In the genomic region with DNA sequence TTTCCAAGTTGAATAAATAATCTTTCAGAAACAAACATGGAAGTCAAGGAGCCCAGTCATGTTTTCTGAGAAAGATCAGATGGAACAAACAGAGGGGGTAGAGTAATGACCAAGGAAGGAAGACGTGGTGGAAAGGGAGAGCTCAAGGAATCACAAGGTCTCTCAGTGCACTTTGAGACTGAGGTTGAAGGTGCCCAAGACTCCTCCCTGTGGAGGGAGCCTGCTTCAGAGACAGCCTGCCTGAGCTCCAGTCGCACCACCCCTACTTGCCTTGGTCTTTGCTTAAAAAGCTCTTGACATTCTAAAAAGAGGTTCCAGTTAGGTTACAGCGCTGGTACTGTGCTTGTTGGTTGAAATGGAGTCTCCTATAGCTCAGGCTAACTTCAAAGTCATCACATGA, we compare ENCODE assay signal across 28 mouse cellular contexts.
DNase-seq lines count a peak whose midpoint lies in the region; ATAC-seq and TF ChIP-seq lines count a peak whose summit lies in the region.
"Had no signal": no experiment of that assay in that cellular context is flagged by ENCODE, and none has a peak within 500 bp of the region (broad histone marks: within the 10 kb centered on the region; RNA-seq: fewer than 3 reads in every experiment).

No protein-coding gene starts in this region.

- no peaks in the 10 kb centered on the region for H3K27me3 ChIP-seq in intestine, embryonic 16.5 days (replicated peaks; ENCODE audit: control insufficient read depth, insufficient read depth, low read length)
- H3K27me3 ChIP-seq in intestine, embryonic 15.5 days (replicated peaks): no peaks in the 10 kb centered on the region
- H3K27me3 ChIP-seq in liver, adult 2 months (ENCODE audit: control insufficient read depth, insufficient read depth, low read length): no peaks in the 10 kb centered on the region
- H3K27me3 ChIP-seq in liver, embryonic 11.5 days (replicated peaks; ENCODE audit: control insufficient read depth, insufficient read depth, low read length): no peaks in the 10 kb centered on the region
- no peaks in the 10 kb centered on the region for H3K27me3 ChIP-seq in stomach, postnatal 0 days (ENCODE audit: control insufficient read depth, insufficient read depth, low read length)
- H3K27me3 ChIP-seq: CH12.LX; embryonic facial prominence, embryonic 12.5 days; embryonic facial prominence, embryonic 15.5 days; heart, embryonic 13.5 days; hindbrain, embryonic 13.5 days; Patski had no signal

- no peak overlapping the region for H3K4me3 ChIP-seq in intestine, embryonic 16.5 days (ENCODE audit: low read length)
- no peak overlapping the region for H3K4me3 ChIP-seq in intestine, embryonic 15.5 days (replicated peaks)
- H3K4me3 ChIP-seq in liver, adult 2 months (ENCODE audit: insufficient read depth, low read depth, low read length): no peak overlapping the region
- H3K4me3 ChIP-seq in liver, embryonic 11.5 days (ENCODE audit: low read depth, low read length): no peak overlapping the region
- no peak overlapping the region for H3K4me3 ChIP-seq in brown adipose tissue, adult 24 weeks (ENCODE audit: insufficient read depth, low read depth, low read length)
- no peak overlapping the region for H3K4me3 ChIP-seq in stomach, postnatal 0 days (ENCODE audit: low read depth, low read length)
- H3K4me3 ChIP-seq: embryonic facial prominence, embryonic 12.5 days; embryonic facial prominence, embryonic 15.5 days; heart, adult 2 months; heart, embryonic 10.5 days; heart, embryonic 13.5 days; hindbrain, embryonic 10.5 days; hindbrain, embryonic 13.5 days had no signal

- H3K9me3 ChIP-seq in intestine, embryonic 16.5 days (ENCODE audit: control insufficient read depth, low read length): no peaks in the 10 kb centered on the region
- H3K9me3 ChIP-seq in intestine, embryonic 15.5 days: no peaks in the 10 kb centered on the region
- H3K9me3 ChIP-seq in liver, embryonic 11.5 days (ENCODE audit: control insufficient read depth, low read length): no peaks in the 10 kb centered on the region
- no peaks in the 10 kb centered on the region for H3K9me3 ChIP-seq in stomach, postnatal 0 days (ENCODE audit: control insufficient read depth, low read length)
- H3K9me3 ChIP-seq: embryonic facial prominence, embryonic 12.5 days; embryonic facial prominence, embryonic 15.5 days; G1E; heart, embryonic 10.5 days; heart, embryonic 13.5 days; hindbrain, embryonic 10.5 days; hindbrain, embryonic 13.5 days had no signal

- no peaks in the 10 kb centered on the region for H3K79me2 ChIP-seq in liver, adult 2 months (ENCODE audit: control insufficient read depth, insufficient read depth, low read length)

- ATAC-seq in intestine, embryonic 16.5 days: peak; percentile 47; the same call in 1 of the 2 replicates
- no peak for ATAC-seq in intestine, embryonic 15.5 days
- ATAC-seq in liver, embryonic 11.5 days (replicated peaks; ENCODE audit: low FRiP score): no peak
- peak; percentile 39; the same call in 1 of the 2 replicates for ATAC-seq in stomach, postnatal 0 days (ENCODE audit: low FRiP score, low TSS enrichment)
- ATAC-seq: forebrain, embryonic 14.5 days; forebrain, postnatal 0 days; hindbrain, embryonic 16.5 days; Patski had no signal

- no peak for TF ChIP-seq EP300 in stomach, postnatal 0 days (optimal IDR thresholded peaks at IDR 0.05)

- H3K27ac ChIP-seq in intestine, embryonic 16.5 days (ENCODE audit: low read length): no peak overlapping the region
- H3K27ac ChIP-seq in intestine, embryonic 15.5 days: no peak overlapping the region
- 0 out of 2 replicates have a peak overlapping the region, but pooled peaks have one; percentile 3 for H3K27ac ChIP-seq in liver, adult 2 months (replicated peaks; ENCODE audit: insufficient read depth, low read depth, low read length)
- no peak overlapping the region for H3K27ac ChIP-seq in liver, embryonic 11.5 days (ENCODE audit: low read depth, low read length)
- H3K27ac ChIP-seq in brown adipose tissue, adult 24 weeks (replicated peaks; ENCODE audit: low read depth, low read length): peak overlapping the region; percentile 84
- no peak overlapping the region for H3K27ac ChIP-seq in stomach, postnatal 0 days (replicated peaks)
- H3K27ac ChIP-seq: embryonic facial prominence, embryonic 12.5 days; embryonic facial prominence, embryonic 15.5 days; heart, adult 2 months; heart, embryonic 13.5 days; hindbrain, embryonic 10.5 days; hindbrain, embryonic 13.5 days had no signal

- H3K4me2 ChIP-seq in intestine, embryonic 16.5 days (ENCODE audit: low read depth, low read length): no peak overlapping the region
- no peak overlapping the region for H3K4me2 ChIP-seq in intestine, embryonic 15.5 days (replicated peaks)
- no peak overlapping the region for H3K4me2 ChIP-seq in liver, embryonic 11.5 days
- H3K4me2 ChIP-seq in stomach, postnatal 0 days (replicated peaks; ENCODE audit: low read depth): no peak overlapping the region
- H3K4me2 ChIP-seq: embryonic facial prominence, embryonic 12.5 days; embryonic facial prominence, embryonic 15.5 days; heart, embryonic 13.5 days; hindbrain, embryonic 13.5 days had no signal

- TF ChIP-seq POLR2A in liver, adult 2 months (IDR thresholded peaks at IDR 0.05; ENCODE audit: extremely low read depth, insufficient read depth, low read length): no peak

- H3K36me3 ChIP-seq in intestine, embryonic 16.5 days (ENCODE audit: control insufficient read depth, insufficient read depth, low read length): peaks cover 3% of the 10 kb centered on the region; the same call in 1 of the 2 replicates
- peaks cover 15% of the 10 kb centered on the region for H3K36me3 ChIP-seq in intestine, embryonic 15.5 days
- H3K36me3 ChIP-seq in liver, adult 2 months (ENCODE audit: control insufficient read depth, insufficient read depth, low read length): peaks cover 6% of the 10 kb centered on the region
- peaks cover 8% of the 10 kb centered on the region for H3K36me3 ChIP-seq in liver, embryonic 11.5 days (ENCODE audit: control insufficient read depth, insufficient read depth, low read length)
- H3K36me3 ChIP-seq in stomach, postnatal 0 days (ENCODE audit: control insufficient read depth, insufficient read depth, low read length): peaks cover 15% of the 10 kb centered on the region

- intact Hi-C loops in heart, postnatal 25 days (cut with DNase I): loop anchor here (5.0 kb wide), 1 partner anchor 67 kb away; no protein-coding TSS in a partner anchor

- H3K9ac ChIP-seq in intestine, embryonic 16.5 days (ENCODE audit: low read depth, low read length): no peak overlapping the region
- no peak overlapping the region for H3K9ac ChIP-seq in intestine, embryonic 15.5 days
- H3K9ac ChIP-seq in liver, adult 2 months (ENCODE audit: low read depth, low read length): no peak overlapping the region
- H3K9ac ChIP-seq in liver, embryonic 11.5 days (ENCODE audit: low read depth, low read length): no peak overlapping the region
- H3K9ac ChIP-seq in stomach, postnatal 0 days (ENCODE audit: low read length): no peak overlapping the region
- H3K9ac ChIP-seq: embryonic facial prominence, embryonic 12.5 days; embryonic facial prominence, embryonic 15.5 days; forebrain, postnatal 0 days; heart, embryonic 13.5 days; hindbrain, embryonic 13.5 days had no signal

- WGBS in intestine, embryonic 16.5 days: 84% methylated on average over 3 of the region's 3 CpGs
- 87% methylated on average over 3 of the region's 3 CpGs for WGBS in intestine, embryonic 15.5 days
- 96% methylated on average over 3 of the region's 3 CpGs for WGBS in liver, adult 2 months
- WGBS in liver, embryonic 11.5 days: 91% methylated on average over 3 of the region's 3 CpGs
- WGBS in stomach, postnatal 0 days: 78% methylated on average over 3 of the region's 3 CpGs

- peaks cover 3% of the 10 kb centered on the region; the same call in 1 of the 2 replicates for H3K4me1 ChIP-seq in intestine, embryonic 16.5 days (ENCODE audit: control insufficient read depth, insufficient read depth, low read length)
- H3K4me1 ChIP-seq in intestine, embryonic 15.5 days (replicated peaks): no peaks in the 10 kb centered on the region
- H3K4me1 ChIP-seq in liver, adult 2 months (ENCODE audit: control insufficient read depth, insufficient read depth, low read length): peaks cover 20% of the 10 kb centered on the region
- no peaks in the 10 kb centered on the region; the same call in 1 of the 2 replicates for H3K4me1 ChIP-seq in liver, embryonic 11.5 days (replicated peaks; ENCODE audit: control insufficient read depth, insufficient read depth, low read length)
- peaks cover 29% of the 10 kb centered on the region for H3K4me1 ChIP-seq in brown adipose tissue, adult 24 weeks (ENCODE audit: control insufficient read depth, insufficient read depth, insufficient read length, low read length)
- H3K4me1 ChIP-seq in stomach, postnatal 0 days (replicated peaks; ENCODE audit: control insufficient read depth, insufficient read depth): no peaks in the 10 kb centered on the region
- H3K4me1 ChIP-seq: embryonic facial prominence, embryonic 12.5 days had no signal

- DNase-seq in liver, adult 2 months (ENCODE audit: extremely low read depth, low read depth, low spot score): no peak
- DNase-seq in liver, embryonic 11.5 days (ENCODE audit: low spot score): no peak
- no peak for DNase-seq in stomach, postnatal 0 days (ENCODE audit: low spot score)
- no peak for DNase-seq in heart, postnatal 25 days (ENCODE audit: low spot score)
- DNase-seq: adrenal gland, postnatal 14 days; B cell, adult 2 months; cerebellum, adult 11 months; cerebellum, adult 2 months; cerebellum, adult 9-11 months; cerebellum, postnatal 25 days; forebrain, postnatal 0 days; gastrocnemius, postnatal 25 days; heart, adult 2 months; heart, postnatal 36 days had no signal

- TF ChIP-seq CTCF in liver, adult 2 months (IDR thresholded peaks at IDR 0.05; ENCODE audit: low read depth, low read length): no peak
- no peak for TF ChIP-seq CTCF in stomach, postnatal 0 days (IDR thresholded peaks at IDR 0.05; ENCODE audit: low read depth)

Comparison
In these comparisons a context has a peak if more than half of its experiments do, and no peak if none do; other contexts are left out.
1. ATAC-seq: peak in intestine, embryonic 16.5 days (single experiment) and stomach, postnatal 0 days (single experiment); none in intestine, embryonic 15.5 days (single experiment) and liver, embryonic 11.5 days (single experiment).
2. H3K27ac ChIP-seq: peak in liver, adult 2 months (single experiment) and brown adipose tissue, adult 24 weeks (single experiment); none in intestine, embryonic 16.5 days (single experiment), intestine, embryonic 15.5 days (single experiment), liver, embryonic 11.5 days (single experiment) and stomach, postnatal 0 days (single experiment).